Mouse (Mus musculus): ENCODE measurements around the gene Olfr57. TPM values are rescaled to one million over a fixed set of nuclear protein-coding genes. Genes with fewer than 3 reads are reported as not detected.
"Not testable (repeated sequence)": the region's sequence is repeated elsewhere in the genome, so short reads cannot be mapped to it uniquely, and the experiment has no call there.

Olfr57 gene
- polyA plus RNA-seq (2015; fragmentation: Nextera tagmentation; extraction: Ambion mirVana) = 0.06 TPM in 1 of 2 replicates, not detected in the other

GRCm38 (mm10) chr10:79028441-79028840 lies at the start of gene Olfr57:
Olfr57 (plus strand) TSS chr10:79028741.
- Histone ChIP-seq H3K4me2 (no peak within 1 kb of the TSS), H3K9me3 (replicated peaks) (no peaks in the 10 kb centered on the region), H3K9ac (no peak within 1 kb of the TSS), H3K27me3 (no peaks in the 10 kb centered on the region), H3K4me3 (replicated peaks) (no peak within 1 kb of the TSS), H3K27ac (no peak within 1 kb of the TSS), H3K36me3 (no peaks in the 10 kb centered on the region), H3K4me1 (replicated peaks) (no peaks in the 10 kb centered on the region)
- ATAC-seq (ENCODE audit: low read depth) = no peak
- DNase-seq = no peak

- Histone ChIP-seq H3K27ac (no peak within 1 kb of the TSS), H3K4me3 (replicated peaks) (no peak within 1 kb of the TSS), H3K9ac (no peak within 1 kb of the TSS), H3K36me3 (no peaks in the 10 kb centered on the region), H3K9me3 (replicated peaks) (no peaks in the 10 kb centered on the region), H3K4me2 (no peak within 1 kb of the TSS), H3K4me1 (replicated peaks) (no peaks in the 10 kb centered on the region), H3K27me3 (no peaks in the 10 kb centered on the region)
- no peak for ATAC-seq (ENCODE audit: low read depth)
- DNase-seq = no peak
These were observed 47.8 kb upstream of the Olfr57 start, which contains the start of gene Olfr1352 for GRCm38 (mm10) chr10:78980750-78981149. Olfr1352 (plus strand) TSS chr10:78981050.

- no peak for DNase-seq
- no peak for ATAC-seq (ENCODE audit: low read depth)
- Histone ChIP-seq H3K27me3 (no peaks in the 10 kb centered on the region), H3K36me3 (no peaks in the 10 kb centered on the region), H3K9me3 (replicated peaks) (no peaks in the 10 kb centered on the region), H3K9ac (no peak within 1 kb of the TSS), H3K4me1 (replicated peaks) (no peaks in the 10 kb centered on the region), H3K27ac (no peak within 1 kb of the TSS), H3K4me3 (replicated peaks) (no peak within 1 kb of the TSS), H3K4me2 (no peak within 1 kb of the TSS)
- 29% methylated on average over 1 of the region's 1 CpGs for WGBS (ENCODE audit: insufficient replicate concordance)
These were observed 16.4 kb upstream of the Olfr57 start, which contains the start of gene Olfr1351 for GRCm38 (mm10) chr10:79012172-79012571. Olfr1351 (plus strand) TSS chr10:79012472.

- H3K9me3 ChIP-seq (replicated peaks); H3K9ac ChIP-seq; DNase-seq; H3K27me3 ChIP-seq; H3K4me1 ChIP-seq (replicated peaks); ATAC-seq (ENCODE audit: low read depth); H3K4me3 ChIP-seq (replicated peaks); H3K36me3 ChIP-seq; H3K27ac ChIP-seq; H3K4me2 ChIP-seq: not testable (repeated sequence)
- 68% methylated on average over 2 of the region's 2 CpGs for WGBS (ENCODE audit: insufficient replicate concordance)
These were observed 13.9 kb downstream of the Olfr57 start for GRCm38 (mm10) chr10:79042457-79042856.

- H3K9me3 ChIP-seq (replicated peaks); H3K27me3 ChIP-seq; H3K9ac ChIP-seq; H3K4me2 ChIP-seq; H3K36me3 ChIP-seq; DNase-seq; H3K4me1 ChIP-seq (replicated peaks); H3K4me3 ChIP-seq (replicated peaks); H3K27ac ChIP-seq: not testable (repeated sequence)
- WGBS (ENCODE audit: insufficient replicate concordance) = 40% methylated on average over 3 of the region's 3 CpGs
- peak; percentile 47; the same call in 1 of the 2 replicates for ATAC-seq (ENCODE audit: low read depth)
These were observed 28.8 kb downstream of the Olfr57 start for GRCm38 (mm10) chr10:79057370-79057769.

Other genes starting within 250 kb of the Olfr57 start
- 0.28 and 0.38 TPM in 2 replicates for gene Slc1a6, start 248.2 kb upstream of the Olfr57 start, polyA plus RNA-seq (2015; fragmentation: Nextera tagmentation; extraction: Ambion mirVana)
- not detected in 2 replicates for gene Olfr1356, start 176.6 kb upstream of the Olfr57 start, polyA plus RNA-seq (2015; fragmentation: Nextera tagmentation; extraction: Ambion mirVana)
- not detected in 2 replicates for gene Olfr1355, start 153.2 kb upstream of the Olfr57 start, polyA plus RNA-seq (2015; fragmentation: Nextera tagmentation; extraction: Ambion mirVana)
- not detected in 2 replicates for gene Olfr1354, start 115.6 kb upstream of the Olfr57 start, polyA plus RNA-seq (2015; fragmentation: Nextera tagmentation; extraction: Ambion mirVana)
- gene Olfr8, start 78.1 kb upstream of the Olfr57 start, polyA plus RNA-seq (2015; fragmentation: Nextera tagmentation; extraction: Ambion mirVana) = not detected in 2 replicates
- not detected in 2 replicates for gene Olfr1353, start 65.4 kb upstream of the Olfr57 start, polyA plus RNA-seq (2015; fragmentation: Nextera tagmentation; extraction: Ambion mirVana)
- not detected in 2 replicates for gene Olfr1352, start 47.7 kb upstream of the Olfr57 start, polyA plus RNA-seq (2015; fragmentation: Nextera tagmentation; extraction: Ambion mirVana)
- gene Olfr1351, start 16.3 kb upstream of the Olfr57 start, polyA plus RNA-seq (2015; fragmentation: Nextera tagmentation; extraction: Ambion mirVana) = not detected in 2 replicates
- 3.7 and 4.9 TPM in 2 replicates for gene 2610008E11Rik, start 68.9 kb downstream of the Olfr57 start, polyA plus RNA-seq (2015; fragmentation: Nextera tagmentation; extraction: Ambion mirVana)
- gene Vmn2r80, start 120.0 kb downstream of the Olfr57 start, polyA plus RNA-seq (2015; fragmentation: Nextera tagmentation; extraction: Ambion mirVana) = not detected in 2 replicates
- gene Vmn2r81, start 219.0 kb downstream of the Olfr57 start, polyA plus RNA-seq (2015; fragmentation: Nextera tagmentation; extraction: Ambion mirVana) = not detected in 2 replicates

Measured in liver, embryonic 13.5 days (tissue).